Mouse (Mus musculus): ENCODE data around the gene Ralb.

Gene Ralb

GRCm38 (mm10) chr1:119510409-119510808, 5.8 kb upstream of the Ralb start:
- Histone ChIP-seq H3K27me3 (ENCODE audit: control insufficient read depth, insufficient read depth, low read length, poor library complexity, severe bottlenecking) (no peaks in the 10 kb centered on the region), H3K36me3 (ENCODE audit: control insufficient read depth, insufficient read depth, low read length, poor library complexity, severe bottlenecking) (no peaks in the 10 kb centered on the region)
- DNase-seq (ENCODE audit: low read depth, low spot score): no peak

GRCm38 (mm10) chr1:119509474-119509873, 4.9 kb upstream of the Ralb start:
- DNase-seq (ENCODE audit: low read depth, low spot score): no peak
- no peaks in the 10 kb centered on the region for H3K36me3 ChIP-seq (ENCODE audit: control insufficient read depth, insufficient read depth, low read length, poor library complexity, severe bottlenecking)
- no peaks in the 10 kb centered on the region for H3K27me3 ChIP-seq (ENCODE audit: control insufficient read depth, insufficient read depth, low read length, poor library complexity, severe bottlenecking)

- DNase-seq (ENCODE audit: low read depth, low spot score): no peak
- Histone ChIP-seq H3K36me3 (ENCODE audit: control insufficient read depth, insufficient read depth, low read length, poor library complexity, severe bottlenecking) (no peaks in the 10 kb centered on the region), H3K27me3 (ENCODE audit: control insufficient read depth, insufficient read depth, low read length, poor library complexity, severe bottlenecking) (no peaks in the 10 kb centered on the region)
Measured at GRCm38 (mm10) chr1:119508548-119508947, 4.0 kb upstream of the Ralb start.

GRCm38 (mm10) chr1:119505951-119506350, 1.4 kb upstream of the Ralb start:
- H3K27me3 ChIP-seq (ENCODE audit: control insufficient read depth, insufficient read depth, low read length, poor library complexity, severe bottlenecking): no peaks in the 10 kb centered on the region
- DNase-seq (ENCODE audit: low read depth, low spot score): no peak
- no peaks in the 10 kb centered on the region for H3K36me3 ChIP-seq (ENCODE audit: control insufficient read depth, insufficient read depth, low read length, poor library complexity, severe bottlenecking)

- no peaks in the 10 kb centered on the region for H3K27me3 ChIP-seq (ENCODE audit: control insufficient read depth, insufficient read depth, low read length, poor library complexity, severe bottlenecking)
- DNase-seq (ENCODE audit: low read depth, low spot score): peak; percentile 26
Measured at GRCm38 (mm10) chr1:119503808-119504207, 786 bp downstream of the Ralb start.

GRCm38 (mm10) chr1:119503181-119503580, 1.4 kb downstream of the Ralb start:
- no peak for DNase-seq (ENCODE audit: low read depth, low spot score)
- H3K27me3 ChIP-seq (ENCODE audit: control insufficient read depth, insufficient read depth, low read length, poor library complexity, severe bottlenecking): no peaks in the 10 kb centered on the region
- no peaks in the 10 kb centered on the region for H3K36me3 ChIP-seq (ENCODE audit: control insufficient read depth, insufficient read depth, low read length, poor library complexity, severe bottlenecking)

More at GRCm38 (mm10) chr1:119503808-119504207, 786 bp downstream of the Ralb start:
- H3K36me3 ChIP-seq (ENCODE audit: control insufficient read depth, insufficient read depth, low read length, poor library complexity, severe bottlenecking): no peaks in the 10 kb centered on the region

GRCm38 (mm10) chr1:119502729-119503128, 1.9 kb downstream of the Ralb start:
- peak; percentile 42 for DNase-seq (ENCODE audit: low read depth, low spot score)
- Histone ChIP-seq H3K36me3 (ENCODE audit: control insufficient read depth, insufficient read depth, low read length, poor library complexity, severe bottlenecking) (no peaks in the 10 kb centered on the region), H3K27me3 (ENCODE audit: control insufficient read depth, insufficient read depth, low read length, poor library complexity, severe bottlenecking) (no peaks in the 10 kb centered on the region)

- no peaks in the 10 kb centered on the region for H3K36me3 ChIP-seq (ENCODE audit: control insufficient read depth, insufficient read depth, low read length, poor library complexity, severe bottlenecking)
- DNase-seq (ENCODE audit: low read depth, low spot score): no peak
- no peaks in the 10 kb centered on the region for H3K27me3 ChIP-seq (ENCODE audit: control insufficient read depth, insufficient read depth, low read length, poor library complexity, severe bottlenecking)
Measured at GRCm38 (mm10) chr1:119501881-119502280, 2.7 kb downstream of the Ralb start.

GRCm38 (mm10) chr1:119499456-119499855, 5.1 kb downstream of the Ralb start:
- H3K27me3 ChIP-seq (ENCODE audit: control insufficient read depth, insufficient read depth, low read length, poor library complexity, severe bottlenecking): no peaks in the 10 kb centered on the region
- H3K36me3 ChIP-seq (ENCODE audit: control insufficient read depth, insufficient read depth, low read length, poor library complexity, severe bottlenecking): no peaks in the 10 kb centered on the region
- DNase-seq (ENCODE audit: low read depth, low spot score): no peak

GRCm38 (mm10) chr1:119498536-119499231, 5.9 kb downstream of the Ralb start:
- no peak for DNase-seq (ENCODE audit: low read depth, low spot score)

GRCm38 (mm10) chr1:119497346-119498004, 7.1 kb downstream of the Ralb start:
- no peaks in the 10 kb centered on the region for H3K27me3 ChIP-seq (ENCODE audit: control insufficient read depth, insufficient read depth, low read length, poor library complexity, severe bottlenecking)

More at GRCm38 (mm10) chr1:119498536-119499231, 5.9 kb downstream of the Ralb start:
- Histone ChIP-seq H3K27me3 (ENCODE audit: control insufficient read depth, insufficient read depth, low read length, poor library complexity, severe bottlenecking) (no peaks in the 10 kb centered on the region), H3K36me3 (ENCODE audit: control insufficient read depth, insufficient read depth, low read length, poor library complexity, severe bottlenecking) (no peaks in the 10 kb centered on the region)

GRCm38 (mm10) chr1:119495396-119495775, 9.2 kb downstream of the Ralb start:
- Histone ChIP-seq H3K27me3 (ENCODE audit: control insufficient read depth, insufficient read depth, low read length, poor library complexity, severe bottlenecking) (no peaks in the 10 kb centered on the region), H3K36me3 (ENCODE audit: control insufficient read depth, insufficient read depth, low read length, poor library complexity, severe bottlenecking) (no peaks in the 10 kb centered on the region)
- DNase-seq (ENCODE audit: low read depth, low spot score): no peak

More at GRCm38 (mm10) chr1:119497346-119498004, 7.1 kb downstream of the Ralb start:
- no peaks in the 10 kb centered on the region for H3K36me3 ChIP-seq (ENCODE audit: control insufficient read depth, insufficient read depth, low read length, poor library complexity, severe bottlenecking)
- DNase-seq (ENCODE audit: low read depth, low spot score): no peak

GRCm38 (mm10) chr1:119494712-119495395, 9.7 kb downstream of the Ralb start:
- Histone ChIP-seq H3K36me3 (ENCODE audit: control insufficient read depth, insufficient read depth, low read length, poor library complexity, severe bottlenecking) (no peaks in the 10 kb centered on the region), H3K27me3 (ENCODE audit: control insufficient read depth, insufficient read depth, low read length, poor library complexity, severe bottlenecking) (no peaks in the 10 kb centered on the region)
- no peak for DNase-seq (ENCODE audit: low read depth, low spot score)

GRCm38 (mm10) chr1:119494024-119494711, 10.4 kb downstream of the Ralb start:
- peak; percentile 18 for DNase-seq (ENCODE audit: low read depth, low spot score)
- no peaks in the 10 kb centered on the region for H3K27me3 ChIP-seq (ENCODE audit: control insufficient read depth, insufficient read depth, low read length, poor library complexity, severe bottlenecking)
- no peaks in the 10 kb centered on the region for H3K36me3 ChIP-seq (ENCODE audit: control insufficient read depth, insufficient read depth, low read length, poor library complexity, severe bottlenecking)
